Mouse (Mus musculus): ENCODE data around the gene Npw.
A peak's percentile ranks its signal among the peaks of the same experiment; 100 is the strongest.
"Not testable (repeated sequence)": the region's sequence is repeated elsewhere in the genome, so short reads cannot be mapped to it uniquely, and the experiment has no call there.

The Npw gene

GRCm38 (mm10) chr17:24671346-24671745 is 13.1 kb upstream of the Npw start:
- no peak for DNase-seq (ENCODE audit: low spot score in 2 of 2)

DNA sequence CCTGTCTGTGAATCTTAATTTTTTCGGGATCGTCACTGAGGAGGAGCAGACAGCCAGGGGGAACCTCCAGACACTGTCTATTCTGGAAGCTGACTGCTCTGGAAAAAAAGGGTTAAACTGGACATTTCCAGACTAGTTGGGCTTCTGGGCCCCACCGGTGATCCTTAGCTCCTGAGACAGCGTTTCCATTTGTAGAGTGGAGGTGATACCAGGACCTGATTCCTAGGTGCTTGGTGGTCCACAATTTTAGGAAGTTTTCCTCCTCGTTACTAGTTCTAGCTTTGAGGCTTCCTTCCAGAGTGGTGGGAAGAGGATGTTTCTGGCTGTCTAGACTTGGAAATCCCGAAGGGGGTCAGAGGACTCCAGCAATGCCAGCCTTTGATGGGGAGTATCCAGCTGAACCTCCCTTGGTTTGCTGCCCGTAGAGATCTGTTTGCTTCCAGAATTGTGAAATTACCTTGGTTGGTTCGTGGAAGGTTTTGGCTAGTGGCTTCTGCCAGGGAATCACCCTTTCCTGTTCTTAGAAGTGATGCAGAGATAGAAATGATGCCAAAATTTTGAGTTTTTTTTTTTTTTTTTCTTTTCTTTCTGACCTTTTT is 12.1 kb upstream of the Npw start:
- no peak for DNase-seq (ENCODE audit: low spot score in 2 of 2)

DNA sequence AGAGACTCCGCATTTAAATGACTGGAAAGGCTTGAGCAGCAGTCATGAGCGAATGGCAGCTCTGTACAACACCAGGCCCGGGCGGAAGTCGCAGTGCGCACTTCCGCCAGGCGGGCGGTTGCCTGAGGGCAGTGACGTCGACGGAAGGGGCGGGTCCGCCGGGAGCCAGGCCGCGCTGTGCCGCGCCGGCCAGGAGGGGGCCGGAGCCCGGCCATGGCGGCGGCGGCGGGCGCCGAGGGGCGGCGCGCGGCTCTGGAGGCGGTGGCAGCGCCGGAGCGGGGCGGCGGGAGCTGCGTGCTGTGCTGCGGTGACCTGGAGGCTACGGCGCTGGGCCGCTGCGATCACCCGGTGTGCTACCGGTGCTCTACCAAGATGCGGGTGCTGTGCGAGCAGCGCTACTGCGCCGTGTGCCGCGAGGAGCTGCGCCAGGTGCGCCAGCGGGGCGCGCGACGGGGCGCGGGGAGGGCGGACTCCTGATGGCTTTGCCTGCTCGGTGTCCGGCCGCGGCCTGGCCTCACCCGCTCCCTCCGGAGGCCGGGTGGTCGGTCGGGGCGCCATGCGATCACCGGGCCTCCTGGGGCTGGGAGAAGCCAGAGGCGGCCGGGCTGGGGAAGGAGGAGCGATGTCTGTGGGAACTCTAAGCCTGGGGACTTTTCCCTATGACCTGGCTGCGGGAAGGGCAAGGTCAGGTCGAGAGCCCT is 11.4 kb upstream of the Npw start, which contains the start of gene Zfp598:
Gene Zfp598 (plus strand): TSS at position 143 of the 701 bp plus-strand sequence.
- DNase-seq (ENCODE audit: low spot score in 2 of 2): peak; percentile 85 to 89

- DNase-seq (ENCODE audit: low spot score in 2 of 2): not testable (repeated sequence)
These were observed 10.9 kb upstream of the Npw start for GRCm38 (mm10) chr17:24669214-24669544.

DNA sequence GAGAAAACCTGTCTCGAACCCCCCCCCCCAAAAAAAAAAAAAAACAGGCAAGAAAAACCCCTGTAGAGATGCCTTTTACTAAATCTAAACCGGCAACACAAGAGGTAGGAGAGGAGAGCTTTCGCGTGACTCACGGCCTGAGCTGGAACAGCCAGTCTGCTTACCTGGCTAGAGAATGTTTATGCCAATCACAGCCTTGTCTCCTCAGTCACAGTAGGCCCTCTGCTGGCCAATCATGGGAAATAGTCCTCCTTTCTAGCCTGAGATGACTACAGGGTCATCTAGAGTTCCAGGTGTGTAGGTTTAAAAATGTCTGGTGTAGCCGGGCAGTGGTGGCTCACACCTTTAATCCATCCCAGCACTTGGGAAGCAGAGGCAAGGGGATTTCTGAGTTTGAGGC is 9.2 kb upstream of the Npw start:
- DNase-seq (ENCODE audit: low spot score in 2 of 2): no peak

DNA sequence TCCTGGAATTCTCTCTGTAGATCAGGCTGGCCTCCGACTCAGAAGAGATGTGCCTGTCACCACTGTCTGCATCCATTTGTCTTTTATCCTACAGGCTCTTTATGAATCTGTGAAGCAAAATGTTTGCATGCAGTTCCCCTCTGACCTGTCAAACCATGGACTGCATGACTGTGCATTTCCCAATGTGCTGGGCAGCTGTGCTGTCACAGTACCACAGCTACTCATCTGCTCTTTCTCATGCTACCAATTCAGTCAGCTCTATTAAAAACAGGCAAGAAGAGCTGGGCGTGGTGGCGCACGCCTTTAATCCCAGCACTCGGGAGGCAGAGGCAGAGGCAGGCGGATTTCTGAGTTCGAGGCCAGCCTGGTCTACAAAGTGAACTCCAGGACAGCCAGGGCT is 8.8 kb upstream of the Npw start:
- not testable (repeated sequence) for DNase-seq (ENCODE audit: low spot score in 2 of 2)

DNA sequence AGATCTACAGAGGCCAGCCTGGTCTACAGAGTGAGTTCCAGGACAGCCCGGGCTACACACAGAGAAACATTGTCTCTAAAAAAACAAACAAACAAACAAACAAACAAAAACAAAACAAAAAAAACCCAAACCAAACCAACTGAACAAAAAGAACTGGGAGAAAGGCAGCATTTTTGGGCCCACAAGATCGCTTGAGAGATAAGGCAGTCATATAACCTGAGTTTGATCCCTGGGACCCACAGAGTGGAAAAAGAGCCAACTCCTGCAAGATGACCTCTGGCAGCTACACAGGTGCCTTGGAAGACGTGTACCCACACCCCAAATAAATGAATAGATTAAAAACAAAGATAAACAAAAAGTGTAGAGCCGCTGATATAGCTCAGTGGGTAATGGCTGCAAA is 3.3 kb downstream of the Npw start:
- DNase-seq (ENCODE audit: low spot score in 2 of 2): no peak

DNA sequence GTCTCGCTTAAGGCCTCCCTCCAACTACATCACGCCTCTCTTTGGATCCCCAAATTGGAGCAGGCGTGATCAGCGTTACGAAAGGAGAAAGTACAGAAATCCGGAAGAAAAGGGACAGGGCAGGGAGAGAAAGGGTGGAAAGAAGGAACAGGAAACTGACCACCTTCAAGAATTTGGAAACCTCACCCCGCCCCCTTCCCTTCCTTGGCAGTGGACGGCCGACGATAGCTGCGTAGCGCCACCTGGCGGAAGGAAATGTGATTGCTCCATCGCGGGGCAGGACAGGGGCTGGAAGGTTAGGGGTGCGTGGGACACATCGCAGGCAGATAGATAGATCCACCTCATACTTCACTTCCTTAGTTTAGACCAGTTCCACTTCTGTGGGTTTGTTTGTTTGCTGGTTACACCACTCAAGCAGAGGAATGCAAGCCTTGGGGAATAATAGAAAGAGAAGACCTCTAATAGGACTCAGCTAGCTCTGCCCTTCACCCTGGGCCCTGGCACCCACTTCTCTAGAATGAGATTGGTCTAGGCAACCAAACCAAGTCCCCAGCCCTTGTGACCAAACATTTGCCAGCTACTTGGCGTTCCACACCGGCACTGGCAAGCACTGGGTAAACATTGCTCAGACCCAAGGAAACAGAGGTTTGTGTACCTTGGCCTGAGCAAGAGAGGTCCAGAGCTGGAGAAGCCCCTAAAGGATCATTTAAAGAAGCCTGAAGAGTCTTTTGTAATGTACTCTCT is 4.1 kb downstream of the Npw start:
- peak in 1 of 2 experiments; percentile 60 for DNase-seq (ENCODE audit: low spot score in 2 of 2)

GRCm38 (mm10) chr17:24651835-24652234 is 6.4 kb downstream of the Npw start:
- DNase-seq (ENCODE audit: low spot score in 2 of 2): no peak

- DNase-seq (ENCODE audit: low spot score in 2 of 2): no peak
These were observed 7.5 kb downstream of the Npw start for GRCm38 (mm10) chr17:24650766-24651165.

DNA sequence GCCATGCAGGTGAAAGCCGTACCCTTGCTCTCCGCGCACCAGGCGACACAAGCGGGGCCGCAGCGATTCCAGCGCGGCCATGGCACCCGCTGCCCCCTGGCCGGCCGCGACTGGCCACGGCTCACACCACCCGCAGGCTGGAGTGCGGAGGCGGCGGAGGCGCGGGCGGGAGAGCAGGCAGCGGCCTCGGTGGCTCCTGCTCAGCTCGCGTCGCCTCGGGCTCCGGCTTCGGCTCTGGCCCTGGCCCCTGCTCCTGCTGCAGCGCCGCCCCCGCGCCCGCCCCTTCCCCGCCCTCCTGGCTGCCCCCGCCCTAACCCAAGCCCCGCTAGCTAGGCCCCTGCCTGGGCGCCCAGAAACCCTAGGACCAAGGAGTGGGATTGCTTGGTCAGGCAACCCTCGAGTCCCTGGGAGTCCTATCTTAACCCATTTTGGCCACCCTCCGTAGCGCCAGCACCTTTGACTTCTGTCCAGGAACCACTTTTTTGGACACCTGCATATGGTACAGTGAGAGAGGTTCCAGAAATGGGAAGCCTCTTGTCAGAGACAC is 8.1 kb downstream of the Npw start, which contains the start of gene Slc9a3r2:
Gene Slc9a3r2 (minus strand): TSS at position 258 of the 547 bp plus-strand sequence.
- no peak for DNase-seq (ENCODE audit: low spot score in 2 of 2)

GRCm38 (mm10) chr17:24649581-24650069 is 8.6 kb downstream of the Npw start:
- peak in 1 of 2 experiments; percentile 31 for DNase-seq (ENCODE audit: low spot score in 2 of 2)

GRCm38 (mm10) chr17:24648731-24649377 is 9.4 kb downstream of the Npw start:
- DNase-seq (ENCODE audit: low spot score in 2 of 2): no peak

DNA sequence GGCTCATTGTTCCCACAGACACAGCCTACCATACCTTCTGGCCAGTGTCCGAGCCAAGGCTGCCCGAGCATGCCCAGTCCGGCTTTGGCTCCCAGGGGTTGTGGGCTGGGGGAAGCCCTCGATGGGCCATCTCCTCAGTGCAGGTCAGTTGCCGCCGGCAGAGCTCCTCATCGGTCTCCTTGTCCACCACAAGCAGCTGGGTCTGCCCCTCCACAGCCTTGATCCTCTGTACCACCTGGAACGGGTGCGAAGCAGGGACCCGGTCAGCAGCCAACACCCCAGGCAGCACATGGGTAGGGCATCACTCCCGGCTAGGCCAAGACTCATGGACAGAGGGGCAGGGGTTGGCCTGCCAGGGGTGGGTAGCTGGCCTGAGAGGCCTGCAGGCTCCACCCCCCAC is 10.8 kb downstream of the Npw start:
- DNase-seq (ENCODE audit: low spot score in 2 of 2): no peak

DNA sequence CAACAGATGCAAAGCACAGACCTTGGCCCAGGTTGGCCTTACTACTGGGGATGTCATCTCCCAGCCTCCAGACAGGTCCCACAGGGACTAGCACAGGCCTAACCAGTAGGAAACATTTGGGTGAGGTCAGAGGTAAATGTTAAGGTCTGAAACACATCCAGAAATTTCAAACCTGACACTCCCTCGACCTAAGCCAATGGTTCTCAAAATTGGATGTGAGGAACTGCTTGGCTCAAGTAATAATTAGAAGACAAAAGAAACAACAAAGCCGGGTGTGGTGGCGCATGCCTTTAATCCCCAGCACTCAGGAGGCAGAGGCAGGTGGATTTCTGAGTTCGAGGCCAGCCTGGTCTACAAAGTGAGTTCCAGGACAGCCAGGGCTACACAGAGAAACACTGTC is 11.9 kb downstream of the Npw start:
- DNase-seq (ENCODE audit: low spot score in 2 of 2): no peak

DNA sequence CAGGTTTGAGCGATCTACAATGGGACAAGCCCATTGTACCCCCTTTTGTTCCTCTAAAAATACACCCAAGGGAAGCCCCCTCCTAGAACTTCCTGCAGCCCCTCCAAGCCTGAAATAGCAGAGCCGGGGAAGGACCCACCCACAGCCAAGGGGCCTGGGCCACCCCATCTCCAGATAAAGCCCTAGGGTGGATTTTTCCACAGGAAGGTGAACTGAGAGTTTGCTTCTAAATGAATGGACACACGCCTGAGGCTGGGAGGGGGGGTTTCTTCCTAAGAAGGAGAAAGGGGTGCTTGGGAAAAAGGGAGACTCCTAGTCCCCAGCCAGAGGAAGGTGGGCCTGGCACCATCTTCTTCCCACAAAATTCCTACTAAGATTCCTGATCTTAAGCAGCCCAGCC is 12.3 kb downstream of the Npw start:
- DNase-seq (ENCODE audit: low spot score in 2 of 2): no peak

DNA sequence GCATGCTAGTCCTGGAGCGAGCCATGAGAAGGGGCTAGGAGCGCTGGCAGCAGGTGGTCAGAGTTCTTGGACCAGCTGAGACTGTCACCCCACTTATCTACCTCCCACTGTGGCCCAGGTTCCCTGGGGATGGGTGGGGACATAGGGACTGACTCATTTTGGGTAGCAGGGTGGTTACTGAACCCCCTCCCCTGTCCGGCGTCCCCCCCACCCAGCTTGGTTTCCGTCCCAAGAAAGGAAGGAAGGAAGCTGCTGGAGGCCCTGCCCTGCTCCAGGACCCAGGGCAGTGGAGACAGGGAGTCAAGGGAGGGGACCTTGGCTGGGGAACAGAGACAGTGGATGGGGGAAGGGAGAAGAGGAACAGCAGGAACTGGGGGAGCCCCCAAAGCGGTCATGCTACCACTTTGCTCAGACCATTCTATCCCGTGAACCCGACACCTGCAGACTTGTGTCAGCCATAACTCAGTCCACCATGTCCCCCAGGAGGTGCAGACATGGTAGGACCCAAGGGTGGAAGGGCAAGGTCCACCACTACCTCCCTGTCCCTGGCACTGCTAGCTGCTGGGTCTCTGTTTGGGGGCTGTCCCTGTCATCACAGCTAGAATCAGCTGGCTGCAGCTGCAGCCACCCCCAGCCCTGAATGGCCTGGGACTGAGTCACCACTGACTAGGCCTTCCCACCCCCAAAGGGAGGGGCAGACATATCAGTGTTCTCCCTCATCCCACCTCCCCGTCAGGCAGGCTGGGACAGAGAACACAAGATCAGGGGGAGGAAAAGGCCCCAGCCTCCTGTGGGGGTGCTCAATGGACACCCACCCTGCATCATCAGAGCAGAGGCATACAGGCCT is 13.2 kb downstream of the Npw start:
- no peak for DNase-seq (ENCODE audit: low spot score in 2 of 2)

GRCm38 (mm10) chr17:24644030-24644715 is 14.1 kb downstream of the Npw start:
- DNase-seq (ENCODE audit: low spot score in 2 of 2): no peak

DNA sequence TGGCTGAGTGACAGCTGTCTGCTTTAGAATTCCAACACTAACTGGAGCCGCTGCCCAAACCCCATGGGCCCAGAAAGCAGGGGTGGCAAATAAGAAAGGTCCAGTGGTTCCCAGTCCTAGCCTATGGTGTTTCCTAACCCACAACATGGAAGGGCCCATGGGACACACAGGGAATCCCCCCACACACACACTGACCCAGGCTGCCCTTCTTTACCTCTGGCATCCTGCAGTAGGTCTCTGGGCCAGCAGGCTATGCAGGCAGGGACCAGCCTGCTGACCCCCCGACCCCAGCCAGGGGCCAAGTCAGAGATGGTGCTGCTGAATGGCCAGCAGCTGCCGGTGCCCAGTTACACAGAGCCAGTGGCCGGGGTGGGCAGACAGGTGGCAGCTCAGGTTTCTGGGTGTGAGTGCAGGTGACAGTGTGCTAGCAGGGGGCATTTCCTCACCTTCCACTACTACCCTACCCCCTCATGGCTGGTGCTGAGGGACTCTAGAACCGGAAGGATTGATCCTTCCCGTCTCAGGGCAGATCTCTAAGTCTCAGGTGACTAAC is 15.4 kb downstream of the Npw start:
- DNase-seq (ENCODE audit: low spot score in 2 of 2): no peak

DNA sequence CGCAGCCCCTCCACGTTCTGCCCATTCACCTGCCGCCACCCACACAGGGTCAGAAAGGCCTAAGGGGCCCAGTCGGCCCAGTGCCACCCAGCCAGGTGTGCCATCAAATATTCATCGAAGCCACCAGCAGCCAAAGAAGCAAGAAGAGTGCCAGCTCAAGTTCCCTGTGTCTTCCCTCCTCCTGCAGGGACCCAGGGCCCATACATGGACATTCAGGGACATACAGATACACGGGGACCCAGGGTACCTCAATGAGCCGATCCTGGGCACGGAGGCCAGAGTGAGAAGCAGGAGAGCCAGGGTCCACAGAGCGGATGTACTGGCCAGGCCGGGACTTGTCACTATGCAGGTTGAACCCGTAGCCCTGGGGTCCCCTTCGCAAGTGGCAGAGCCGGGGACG is 16.3 kb downstream of the Npw start:
- no peak for DNase-seq (ENCODE audit: low spot score in 2 of 2)

Data from frontal cortex, postnatal 14 days (tissue).